Mouse (Mus musculus) splenic B cell, adult 2 months (primary cell): ENCODE measurements at regions not wholly inside any gene's neighbourhood (a gene's known extent, or its start where the extent isn't known, plus 50 kb on each side); places are given as distances from the start of the nearest gene placed in this dataset.
"Not testable (repeated sequence)": the region's sequence is repeated elsewhere in the genome, so short reads cannot be mapped to it uniquely, and the experiment has no call there.

ENCODE experiments used
- DNase-seq: peaks from one replicate; pipeline ENCODE4 v3.0.0-alpha.2; 2011; ENCODE audit warnings: low read depth, low spot score
- H3K27me3 ChIP-seq: 2 replicates; pipeline ENCODE4 v1.6.1; 2012; ENCODE audit warnings: mild to moderate bottlenecking, low read length, moderate library complexity, mixed read lengths; ENCODE audit not compliant: control insufficient read depth, poor library complexity, insufficient read depth, severe bottlenecking
- H3K36me3 ChIP-seq: 2 replicates; pipeline ENCODE4 v1.6.1; 2012; ENCODE audit warnings: mild to moderate bottlenecking, low read length, moderate library complexity, mixed read lengths; ENCODE audit not compliant: control insufficient read depth, poor library complexity, insufficient read depth, severe bottlenecking

- H3K36me3 ChIP-seq, result no peaks in the 10 kb centered on the region
- no peak for DNase-seq
Measured at GRCm38 (mm10) chr16:29908031-29908430, 156.2 kb upstream of the Hes1 start.

GRCm38 (mm10) chr16:29909923-29910465 lies 154.2 kb upstream of the Hes1 start:
- H3K27me3 ChIP-seq, result no peaks in the 10 kb centered on the region
- DNase-seq, result no peak
- no peaks in the 10 kb centered on the region for H3K36me3 ChIP-seq

More at GRCm38 (mm10) chr16:29908031-29908430, 156.2 kb upstream of the Hes1 start:
- H3K27me3 ChIP-seq, result no peaks in the 10 kb centered on the region

- no peak for DNase-seq
- H3K27me3 ChIP-seq, result no peaks in the 10 kb centered on the region
- no peaks in the 10 kb centered on the region for H3K36me3 ChIP-seq
Measured at GRCm38 (mm10) chr16:29911164-29911571, 153.0 kb upstream of the Hes1 start.

GRCm38 (mm10) chr16:29913357-29914010 lies 150.7 kb upstream of the Hes1 start:
- Histone ChIP-seq H3K36me3 (no peaks in the 10 kb centered on the region), H3K27me3 (no peaks in the 10 kb centered on the region)
- DNase-seq, result no peak

GRCm38 (mm10) chr16:29915346-29915745 lies 148.8 kb upstream of the Hes1 start:
- DNase-seq, result no peak
- Histone ChIP-seq H3K36me3 (no peaks in the 10 kb centered on the region), H3K27me3 (no peaks in the 10 kb centered on the region)

GRCm38 (mm10) chr16:29917989-29918388 lies 146.2 kb upstream of the Hes1 start:
- Histone ChIP-seq H3K36me3 (no peaks in the 10 kb centered on the region), H3K27me3 (no peaks in the 10 kb centered on the region)
- DNase-seq, result no peak

GRCm38 (mm10) chr16:29918396-29918795 lies 145.8 kb upstream of the Hes1 start:
- Histone ChIP-seq H3K27me3 (no peaks in the 10 kb centered on the region), H3K36me3 (no peaks in the 10 kb centered on the region)
- no peak for DNase-seq

- no peaks in the 10 kb centered on the region for H3K36me3 ChIP-seq
- no peaks in the 10 kb centered on the region for H3K27me3 ChIP-seq
- DNase-seq, result no peak
Measured at GRCm38 (mm10) chr16:29920940-29921339, 143.2 kb upstream of the Hes1 start.

- Histone ChIP-seq H3K27me3 (no peaks in the 10 kb centered on the region), H3K36me3 (no peaks in the 10 kb centered on the region)
- no peak for DNase-seq
Measured at GRCm38 (mm10) chr16:29921385-29921784, 142.8 kb upstream of the Hes1 start.

- H3K36me3 ChIP-seq, DNase-seq, H3K27me3 ChIP-seq: not testable (repeated sequence)
Measured at GRCm38 (mm10) chr16:29927276-29927675, 136.9 kb upstream of the Hes1 start.

- DNase-seq, result no peak
- no peaks in the 10 kb centered on the region for H3K27me3 ChIP-seq
- H3K36me3 ChIP-seq, result no peaks in the 10 kb centered on the region
Measured at GRCm38 (mm10) chr16:29928291-29928690, 135.9 kb upstream of the Hes1 start.

GRCm38 (mm10) chr16:29931746-29932351 lies 132.3 kb upstream of the Hes1 start:
- no peaks in the 10 kb centered on the region for H3K27me3 ChIP-seq
- no peak for DNase-seq
- H3K36me3 ChIP-seq, result no peaks in the 10 kb centered on the region

GRCm38 (mm10) chr16:29934649-29935048 lies 129.5 kb upstream of the Hes1 start:
- no peaks in the 10 kb centered on the region for H3K36me3 ChIP-seq
- no peaks in the 10 kb centered on the region for H3K27me3 ChIP-seq
- DNase-seq, result no peak

GRCm38 (mm10) chr16:29938700-29939099 lies 125.5 kb upstream of the Hes1 start:
- Histone ChIP-seq H3K27me3 (no peaks in the 10 kb centered on the region), H3K36me3 (no peaks in the 10 kb centered on the region)
- no peak for DNase-seq

GRCm38 (mm10) chr16:29939331-29939850 lies 124.8 kb upstream of the Hes1 start:
- Histone ChIP-seq H3K27me3 (no peaks in the 10 kb centered on the region), H3K36me3 (no peaks in the 10 kb centered on the region)
- DNase-seq, result no peak
